Mouse (Mus musculus) C3H10T1/2 (cell line): Measurements from ENCODE around the gene Tdrd6. TPM values are rescaled to one million over a fixed set of nuclear protein-coding genes. Genes with fewer than 3 reads are reported as not detected.

Source experiments
- polyA plus RNA-seq, 2 experiments: library from polyadenylated mRNA; unstranded; fragments of >200 nt; fragmentation: generic; extraction: Trizol; gene quantifications; one replicate each; pipeline ENCODE4 v1.2.1; 2012; ENCODE audit warnings: missing spikeins in 2 of 2

The Tdrd6 gene
- polyA plus RNA-seq, result under 1 TPM in 1 of 2 experiments, not detected in 1; 0.02 TPM

GRCm38 (mm10) chr17:43629496-43630426 is at the start of gene Tdrd6:
Gene Tdrd6, minus strand, starts transcription at chr17:43630299.

GRCm38 (mm10) chr17:43667290-43667843 is 37.3 kb upstream of the Tdrd6 start, which contains the start of gene Cyp39a1:
Gene Cyp39a1, plus strand, starts transcription at chr17:43667425.

GRCm38 (mm10) chr17:43666576-43667289 is 36.6 kb upstream of the Tdrd6 start, which contains the start of gene Slc25a27:
Gene Slc25a27, minus strand, starts transcription at chr17:43667214.

GRCm38 (mm10) chr17:43567992-43568888 is 61.9 kb downstream of the Tdrd6 start, which contains the start of gene Pla2g7:
Gene Pla2g7, plus strand, starts transcription at chr17:43568098.

Other genes with a start within 250 kb of the Tdrd6 start
- gene Mep1a, start 127.5 kb downstream of the Tdrd6 start, polyA plus RNA-seq, result under 1 TPM; 0.08 to 0.45 TPM
- gene Ankrd66, start 86.7 kb downstream of the Tdrd6 start, polyA plus RNA-seq, result under 1 TPM; 0.09 to 0.19 TPM
- gene Pla2g7, start 62.2 kb downstream of the Tdrd6 start, polyA plus RNA-seq, result 1 to 10 TPM in 1 of 2 experiments, under 1 TPM in 1; 0.21 to 1.3 TPM
- gene Slc25a27, start 36.9 kb upstream of the Tdrd6 start, polyA plus RNA-seq, result 1 to 10 TPM in 1 of 2 experiments, under 1 TPM in 1; 0.18 to 2.8 TPM
- 1 to 10 TPM in 1 of 2 experiments, under 1 TPM in 1; 0.09 to 7.1 TPM for gene Cyp39a1, start 37.1 kb upstream of the Tdrd6 start, polyA plus RNA-seq
- gene Rcan2, start 171.1 kb upstream of the Tdrd6 start, polyA plus RNA-seq, result under 1 TPM; 0.06 to 0.27 TPM